Mouse (Mus musculus) thymus, adult 2 months (tissue): ENCODE results near the gene Ubl7. TPM values are rescaled to one million over a fixed set of nuclear protein-coding genes. Genes with fewer than 3 reads are reported as not detected.

ENCODE experiments used
- DNase-seq: peaks from one replicate; pipeline ENCODE4 v3.0.0; 2021
- H3K27ac ChIP-seq: fragments of 200-500 bp; 2 replicates; pipeline ENCODE4 v1.5.1; 2012; ENCODE audit warnings: low read length, control low read depth; ENCODE audit not compliant: control insufficient read depth, insufficient read depth
- H3K27me3 ChIP-seq: fragments of 200-500 bp; 2 replicates; pipeline ENCODE4 v1.6.1; 2012; ENCODE audit warnings: mild to moderate bottlenecking, low read length, moderate library complexity, mixed read lengths; ENCODE audit not compliant: control insufficient read depth, insufficient read depth
- H3K36me3 ChIP-seq: fragments of 200-500 bp; 2 replicates; pipeline ENCODE4 v1.6.1; 2012; ENCODE audit warnings: mild to moderate bottlenecking, low read length, moderate library complexity; ENCODE audit not compliant: control insufficient read depth, insufficient read depth
- H3K4me1 ChIP-seq: fragments of 200-500 bp; replicated peaks from 2 replicates; pipeline ENCODE4 v1.6.1; 2012; ENCODE audit warnings: low read length; ENCODE audit not compliant: control insufficient read depth, insufficient read depth
- H3K4me3 ChIP-seq: fragments of 200-500 bp; 2 replicates; pipeline ENCODE4 v1.5.1; 2012; ENCODE audit warnings: mild to moderate bottlenecking, low read length, control low read depth, moderate library complexity; ENCODE audit not compliant: control insufficient read depth, insufficient read depth
- CTCF ChIP-seq: fragments of 200-500 bp; IDR thresholded peaks from 2 replicates; pipeline ENCODE4 v1.5.1; 2012; ENCODE audit warnings: mild to moderate bottlenecking, control low read depth, low read length, moderate library complexity, borderline replicate concordance; ENCODE audit not compliant: control insufficient read depth, poor library complexity, insufficient read depth; ENCODE audit errors: extremely low read depth
- POLR2A ChIP-seq: fragments of 200-500 bp; IDR thresholded peaks from 2 replicates; pipeline ENCODE4 v1.6.1; 2012; ENCODE audit warnings: mild to moderate bottlenecking, low read length, control low read depth, moderate library complexity; ENCODE audit not compliant: control insufficient read depth, poor library complexity, insufficient read depth; ENCODE audit errors: extremely low read depth
- WGBS: fragments of 180-500 bp; shearing (Covaris S2); methylation state at CpG from one replicate; pipeline ENCODE4 v1.1.7; 2018; 5-methylcytosine and 5-hydroxymethylcytosine counted together
- polyA plus RNA-seq: library from polyadenylated mRNA; depleted of rRNA; stranded (reverse); fragments of >200 nt; gene quantifications from 2 replicates; pipeline ENCODE4 v1.2.3, GENCODE M21; 2012

Ubl7 gene
- polyA plus RNA-seq, 1 experiment = 182 TPM

DNA sequence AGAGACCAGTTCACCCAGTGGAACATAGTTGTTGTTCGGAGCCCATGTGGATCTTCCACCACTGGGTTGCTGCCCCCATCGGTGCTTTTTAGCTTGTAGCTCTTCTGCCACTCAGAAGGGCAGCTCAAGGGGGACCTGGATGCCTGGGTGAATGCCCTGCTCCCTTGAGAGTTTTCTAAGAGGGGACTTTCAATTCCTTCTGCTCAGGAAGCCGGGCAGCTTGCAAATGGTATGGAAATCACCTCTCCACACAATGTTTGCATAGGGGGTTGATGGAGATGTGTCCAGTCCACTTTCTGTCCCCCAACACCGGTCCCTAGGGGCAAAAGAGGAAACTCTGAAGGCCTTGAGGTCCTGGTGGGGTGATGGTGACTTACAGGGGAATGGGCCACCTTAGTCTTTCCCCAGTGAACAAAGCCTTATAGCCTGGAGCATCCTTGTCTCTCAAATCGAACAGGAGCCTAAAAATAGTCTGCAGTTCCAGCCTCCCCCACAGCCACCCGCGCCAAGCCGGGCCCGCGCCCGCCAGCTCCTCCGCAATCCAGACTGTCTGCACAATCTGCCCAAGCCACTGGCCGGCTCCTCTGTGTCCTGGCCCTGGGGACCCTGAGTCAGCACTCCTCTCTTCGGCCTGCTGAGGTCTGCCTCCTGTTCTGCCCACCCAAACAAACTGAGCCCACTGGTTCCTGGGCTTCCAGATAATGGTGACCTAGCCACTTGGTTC is 56.6 kb downstream of the Ubl7 start:
- DNase-seq = peak; percentile 30
- no peaks in the 10 kb centered on the region for H3K27me3 ChIP-seq
- peaks cover 69% of the 10 kb centered on the region for H3K4me1 ChIP-seq
- peak overlapping the region; percentile 96; the same call in 1 of the 2 replicates for H3K27ac ChIP-seq
- H3K36me3 ChIP-seq = no peaks in the 10 kb centered on the region
- TF ChIP-seq CTCF = no peak
- no peak for TF ChIP-seq POLR2A
- WGBS = 91% methylated on average over 14 of the region's 14 CpGs
- H3K4me3 ChIP-seq = no peak overlapping the region

GRCm38 (mm10) chr9:57968166-57968771 is 57.5 kb downstream of the Ubl7 start:
- Histone ChIP-seq H3K4me3 (no peak overlapping the region), H3K27ac (peak overlapping the region; percentile 96), H3K27me3 (no peaks in the 10 kb centered on the region), H3K36me3 (no peaks in the 10 kb centered on the region), H3K4me1 (peaks cover 76% of the 10 kb centered on the region)
- no peak for TF ChIP-seq CTCF
- no peak for TF ChIP-seq POLR2A
- WGBS = 24% methylated on average over 9 of the region's 9 CpGs
- peak; percentile 72 for DNase-seq

DNA sequence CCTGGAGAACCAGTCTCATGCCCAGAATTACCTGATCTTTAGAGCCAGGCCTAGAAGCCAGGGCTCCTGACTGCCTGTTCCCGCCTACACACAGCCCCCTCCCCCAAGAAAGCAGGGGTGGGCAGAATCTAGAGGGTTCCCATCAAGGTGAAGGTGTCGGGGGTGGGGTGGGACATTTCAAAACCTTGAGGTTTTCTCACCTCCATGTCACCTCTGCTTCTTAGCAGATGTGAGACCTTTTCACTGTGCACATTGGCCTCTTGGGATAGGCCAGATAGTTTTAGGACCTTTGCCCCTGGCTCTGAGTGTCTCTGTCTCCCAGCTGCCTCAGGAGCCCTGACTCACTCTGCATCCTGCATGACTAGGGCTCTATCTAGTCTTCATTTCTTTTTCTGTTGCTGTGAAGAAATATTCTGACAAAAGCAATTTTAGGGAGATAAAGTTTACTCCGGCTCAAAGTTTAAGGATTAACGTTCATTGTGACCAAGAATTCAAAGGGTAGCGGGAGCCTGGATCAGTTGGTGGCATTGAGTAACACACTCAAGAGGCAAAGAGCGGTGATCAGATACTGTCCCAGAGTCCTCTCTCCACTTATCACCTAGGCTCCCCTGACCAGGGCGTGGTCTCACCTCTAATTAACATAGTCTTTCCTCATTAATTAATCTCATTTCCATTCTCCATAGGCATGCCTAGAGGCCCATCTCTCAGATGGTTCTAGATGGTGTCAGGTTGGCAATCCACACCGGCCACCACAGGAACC is 58.2 kb downstream of the Ubl7 start:
- Histone ChIP-seq H3K27me3 (no peaks in the 10 kb centered on the region), H3K27ac (peak overlapping the region; percentile 96), H3K4me1 (peaks cover 78% of the 10 kb centered on the region), H3K4me3 (no peak overlapping the region), H3K36me3 (no peaks in the 10 kb centered on the region)
- 86% methylated on average over 8 of the region's 8 CpGs for WGBS
- DNase-seq = peak; percentile 25
- TF ChIP-seq CTCF (no peak), POLR2A (no peak)

- Histone ChIP-seq H3K4me1 (peaks cover 80% of the 10 kb centered on the region), H3K36me3 (no peaks in the 10 kb centered on the region), H3K27ac (peak overlapping the region; percentile 96), H3K4me3 (no peak overlapping the region), H3K27me3 (no peaks in the 10 kb centered on the region)
- peak; percentile 37 for DNase-seq
- no peak for TF ChIP-seq CTCF
- WGBS = 51% methylated on average over 11 of the region's 11 CpGs
These were observed 59.1 kb downstream of the Ubl7 start for GRCm38 (mm10) chr9:57969736-57970495.

DNA sequence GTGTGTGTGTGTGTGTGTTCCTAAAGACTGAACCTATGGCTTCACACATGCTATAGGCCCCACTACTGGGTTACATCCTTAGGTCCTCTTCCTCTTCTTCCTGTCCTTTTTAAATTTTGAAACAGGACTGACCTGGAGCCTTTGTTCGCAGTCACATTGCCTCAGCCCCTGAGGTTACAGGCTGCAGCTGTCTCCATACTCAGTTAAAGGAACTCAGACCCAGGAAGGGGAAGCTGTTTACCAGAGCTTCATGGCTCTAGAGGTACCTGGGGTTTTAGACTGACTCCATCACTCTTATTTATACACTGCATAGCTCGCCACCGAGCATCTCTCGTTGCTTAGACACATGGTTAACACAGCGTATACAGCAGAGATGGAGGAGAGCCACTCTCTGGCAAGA is 60.6 kb downstream of the Ubl7 start:
- no peak for DNase-seq
- peak overlapping the region; percentile 96 for H3K27ac ChIP-seq
- 8% methylated on average over 5 of the region's 5 CpGs for WGBS
- H3K4me1 ChIP-seq = peaks cover 79% of the 10 kb centered on the region
- TF ChIP-seq POLR2A (no peak), CTCF (no peak)
- H3K4me3 ChIP-seq = no peak overlapping the region
- H3K27me3 ChIP-seq = no peaks in the 10 kb centered on the region
- no peaks in the 10 kb centered on the region for H3K36me3 ChIP-seq

DNA sequence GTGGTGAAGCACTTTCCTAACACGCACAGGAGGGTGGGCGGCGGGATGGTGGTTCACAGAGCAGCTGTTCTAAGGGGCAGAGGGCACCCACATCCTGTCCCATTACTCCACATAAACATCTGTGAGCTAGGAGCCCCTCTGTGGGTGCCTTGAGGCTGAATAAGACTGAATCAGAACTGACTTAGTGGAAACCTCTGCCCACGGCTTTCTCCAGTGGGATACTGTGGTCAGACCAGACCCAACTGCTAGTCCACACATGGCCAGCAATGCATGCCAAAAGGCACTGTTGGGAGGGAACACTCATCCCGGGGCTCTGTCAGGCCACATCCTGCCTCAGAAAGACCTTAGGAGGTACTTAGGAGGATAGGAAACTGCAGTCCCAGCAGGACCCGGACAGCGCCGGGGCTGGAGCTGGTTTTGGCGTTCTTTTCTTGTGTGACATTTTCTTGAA is 61.4 kb downstream of the Ubl7 start:
- WGBS = 2% methylated on average over 9 of the region's 9 CpGs
- Histone ChIP-seq H3K4me1 (peaks cover 77% of the 10 kb centered on the region), H3K36me3 (no peaks in the 10 kb centered on the region), H3K27me3 (no peaks in the 10 kb centered on the region), H3K4me3 (peak overlapping the region; percentile 27), H3K27ac (peak overlapping the region; percentile 96)
- no peak for TF ChIP-seq POLR2A
- peak; percentile 16; the same call in 1 of the 2 replicates for TF ChIP-seq CTCF
- DNase-seq = peak; percentile 85
